In genomic region chr9:96885781-96886180, GRCm38 (mm10) we compare ENCODE assay signal across 9 mouse cellular contexts. TPM values are rescaled to one million over a fixed set of nuclear protein-coding genes. Genes with fewer than 3 reads are reported as not detected.
A peak's percentile ranks its signal among the peaks of the same experiment; 100 is the strongest.
DNase-seq lines count a peak whose midpoint lies in the region; ATAC-seq lines count a peak whose summit lies in the region.
"Had no signal": no experiment of that assay in that cellular context is flagged by ENCODE, and none has a peak within 500 bp of the region (broad histone marks: within the 10 kb centered on the region; RNA-seq: fewer than 3 reads in every experiment).

No protein-coding gene starts in this region.

- 76% methylated on average over 3 of the region's 3 CpGs for WGBS in midbrain, embryonic 13.5 days
- WGBS in midbrain, embryonic 15.5 days = 65% methylated on average over 3 of the region's 3 CpGs
- 67% methylated on average over 3 of the region's 3 CpGs for WGBS in kidney, embryonic 15.5 days

- H3K9me3 ChIP-seq in midbrain, embryonic 13.5 days = no peaks in the 10 kb centered on the region
- H3K9me3 ChIP-seq in midbrain, embryonic 15.5 days = no peaks in the 10 kb centered on the region
- no peaks in the 10 kb centered on the region for H3K9me3 ChIP-seq in kidney, embryonic 15.5 days (replicated peaks)

- no peak for ATAC-seq in midbrain, embryonic 13.5 days
- ATAC-seq in midbrain, embryonic 15.5 days (replicated peaks) = no peak
- no peak for ATAC-seq in kidney, embryonic 15.5 days (replicated peaks; ENCODE audit: low FRiP score)
- ATAC-seq in erythroblast, adult 5-6 weeks (replicated peaks; ENCODE audit: low FRiP score, poor library complexity, severe bottlenecking) = no peak

- peaks cover 6% of the 10 kb centered on the region for H3K27me3 ChIP-seq in midbrain, embryonic 13.5 days
- H3K27me3 ChIP-seq in midbrain, embryonic 15.5 days (replicated peaks) = no peaks in the 10 kb centered on the region
- H3K27me3 ChIP-seq in kidney, embryonic 15.5 days = peaks cover 33% of the 10 kb centered on the region

- peak overlapping the region; percentile 95 for H3K4me2 ChIP-seq in midbrain, embryonic 13.5 days (replicated peaks)
- no peak overlapping the region for H3K4me2 ChIP-seq in midbrain, embryonic 15.5 days
- H3K4me2 ChIP-seq in kidney, embryonic 15.5 days = no peak overlapping the region

- H3K4me1 ChIP-seq in midbrain, embryonic 13.5 days (replicated peaks) = peaks cover 87% of the 10 kb centered on the region
- peaks cover 63% of the 10 kb centered on the region for H3K4me1 ChIP-seq in midbrain, embryonic 15.5 days
- H3K4me1 ChIP-seq in kidney, embryonic 15.5 days = peaks cover 19% of the 10 kb centered on the region

- no peaks in the 10 kb centered on the region for H3K36me3 ChIP-seq in midbrain, embryonic 13.5 days
- no peaks in the 10 kb centered on the region for H3K36me3 ChIP-seq in midbrain, embryonic 15.5 days (replicated peaks)
- no peaks in the 10 kb centered on the region for H3K36me3 ChIP-seq in kidney, embryonic 15.5 days

- DNase-seq in heart, adult 11 months = peak; percentile 87
- DNase-seq in heart, adult 9 months (ENCODE audit: low spot score in 2 of 2) = no peak
- peak; percentile 63 for DNase-seq in cerebellum, postnatal 25 days
- peak; percentile 17 for DNase-seq in thymus, postnatal 0 days (ENCODE audit: low spot score)
- DNase-seq: lung, postnatal 36 days had no signal

- H3K4me3 ChIP-seq in midbrain, embryonic 13.5 days (replicated peaks) = no peak overlapping the region
- no peak overlapping the region for H3K4me3 ChIP-seq in midbrain, embryonic 15.5 days
- H3K4me3 ChIP-seq in kidney, embryonic 15.5 days (replicated peaks) = no peak overlapping the region

- no peak overlapping the region for H3K9ac ChIP-seq in midbrain, embryonic 13.5 days (replicated peaks)
- H3K9ac ChIP-seq in midbrain, embryonic 15.5 days = no peak overlapping the region
- H3K9ac ChIP-seq in kidney, embryonic 15.5 days = no peak overlapping the region

- H3K27ac ChIP-seq in midbrain, embryonic 13.5 days = no peak overlapping the region
- H3K27ac ChIP-seq in midbrain, embryonic 15.5 days = no peak overlapping the region
- no peak overlapping the region for H3K27ac ChIP-seq in kidney, embryonic 15.5 days

RNA-seq across cellular contexts. Expression of gene Pxylp1, which starts 6.7 kb away (rescaled TPM):
- 63.6 and 70.7 TPM in 2 replicates for polyA plus RNA-seq in midbrain, embryonic 13.5 days (2015; fragmentation: Nextera tagmentation; extraction: Ambion mirVana)
- 42.4 and 48.6 TPM in 2 replicates for polyA plus RNA-seq in midbrain, embryonic 15.5 days (2015; fragmentation: Nextera tagmentation; extraction: Ambion mirVana)
- 5.2 and 7.5 TPM in 2 replicates for polyA plus RNA-seq in thymus, postnatal 0 days (2015; fragmentation: Nextera tagmentation; extraction: Ambion mirVana)
- 17.0 and 18.8 TPM in 2 replicates for polyA plus RNA-seq in kidney, embryonic 15.5 days (2015; fragmentation: Nextera tagmentation; extraction: Ambion mirVana)
- 26.8 and 27.1 TPM in 2 replicates for total RNA-seq in erythroblast, adult 5-6 weeks (2015; ENCODE audit: low replicate concordance)
- total RNA-seq in erythroblast, adult 5-6 weeks (2017; ENCODE audit: low replicate concordance) = 13.5 and 16.6 TPM in 2 replicates

Comparison
In these comparisons a context has a peak if more than half of its experiments do, and no peak if none do; other contexts are left out.
1. DNase-seq: peak in heart, adult 11 months (single experiment), cerebellum, postnatal 25 days (2 of 2) and thymus, postnatal 0 days (single experiment); none in heart, adult 9 months (0 of 2).